Mouse (Mus musculus) lung, embryonic 16.5 days (tissue): ENCODE results near the gene Tmem98. TPM values are rescaled to one million over a fixed set of nuclear protein-coding genes. Genes with fewer than 3 reads are reported as not detected.

Experiments used
- ATAC-seq: fragments of 200-750 bp; cut with Nextera tagmentation; 2 replicates; pipeline ENCODE4 v1.8.0; 2017; ENCODE audit warnings: low read depth, mild to moderate bottlenecking, moderate library complexity
- H3K27ac ChIP-seq: fragments of 300-500 bp; sonication (generic); 2 replicates; pipeline ENCODE4 v1.5.1; 2014; ENCODE audit warnings: mild to moderate bottlenecking, control low read depth, low read length
- H3K27me3 ChIP-seq: fragments of 300-500 bp; sonication (generic); 2 replicates; pipeline ENCODE4 v1.6.1; 2014; ENCODE audit warnings: low read depth, low read length, mixed read lengths; ENCODE audit not compliant: control insufficient read depth, insufficient read depth
- H3K36me3 ChIP-seq: fragments of 300-500 bp; sonication (generic); 2 replicates; pipeline ENCODE4 v1.6.1; 2014; ENCODE audit warnings: low read length; ENCODE audit not compliant: control insufficient read depth, insufficient read depth
- H3K4me1 ChIP-seq: fragments of 300-500 bp; sonication (generic); replicated peaks from 2 replicates; pipeline ENCODE4 v1.6.1; 2014; ENCODE audit warnings: low read length, mixed read lengths; ENCODE audit not compliant: control insufficient read depth, insufficient read depth
- H3K4me2 ChIP-seq: fragments of 300-500 bp; sonication (generic); 2 replicates; pipeline ENCODE4 v1.6.1; 2014; ENCODE audit warnings: low read depth, low read length, control low read depth
- H3K4me3 ChIP-seq: fragments of 300-500 bp; sonication (generic); 2 replicates; pipeline ENCODE4 v1.5.1; 2014; ENCODE audit warnings: mild to moderate bottlenecking, low read length, control low read depth
- H3K9ac ChIP-seq: fragments of 300-500 bp; sonication (generic); 2 replicates; pipeline ENCODE4 v1.6.1; 2014; ENCODE audit warnings: low read length, control low read depth
- H3K9me3 ChIP-seq: fragments of 300-500 bp; sonication (generic); 2 replicates; pipeline ENCODE4 v1.6.1; 2016; ENCODE audit warnings: low read length; ENCODE audit not compliant: control insufficient read depth
- WGBS: fragments of 180-500 bp; shearing (Covaris S2); extraction: QIAGEN DNeasy Blood & Tissue Kit; methylation state at CpG from one replicate; pipeline ENCODE4 v1.1.7; 2014; 5-methylcytosine and 5-hydroxymethylcytosine counted together
- polyA plus RNA-seq: library from polyadenylated mRNA; unstranded; fragments of >200 nt; fragmentation: Nextera tagmentation; extraction: Ambion mirVana; gene quantifications from 2 replicates; pipeline ENCODE4 v1.2.1, GENCODE M21; 2015

Gene Tmem98
- polyA plus RNA-seq, 1 experiment from 2014 or later = 123 TPM

- H3K4me1 ChIP-seq = peaks cover 19% of the 10 kb centered on the region
- H3K36me3 ChIP-seq = peaks cover 7% of the 10 kb centered on the region
- no peaks in the 10 kb centered on the region for H3K9me3 ChIP-seq
- ATAC-seq = no peak
- H3K4me3 ChIP-seq = no peak overlapping the region
- H3K27me3 ChIP-seq = no peaks in the 10 kb centered on the region
- no peak overlapping the region for H3K4me2 ChIP-seq
- H3K27ac ChIP-seq = no peak overlapping the region
- no peak overlapping the region for H3K9ac ChIP-seq
- WGBS = 43% methylated on average over 6 of the region's 6 CpGs
These were observed 1.4 kb upstream of the Tmem98 start for GRCm38 (mm10) chr11:80808551-80809070.

GRCm38 (mm10) chr11:80809666-80809992 lies 346 bp upstream of the Tmem98 start:
- H3K9me3 ChIP-seq = no peaks in the 10 kb centered on the region
- 14% methylated on average over 5 of the region's 6 CpGs for WGBS
- peak; percentile 52 for ATAC-seq
- H3K4me3 ChIP-seq = peak overlapping the region; percentile 61
- H3K4me1 ChIP-seq = peaks cover 19% of the 10 kb centered on the region
- no peaks in the 10 kb centered on the region for H3K27me3 ChIP-seq
- H3K27ac ChIP-seq = peak overlapping the region; percentile 92
- peaks cover 11% of the 10 kb centered on the region for H3K36me3 ChIP-seq
- peak overlapping the region; percentile 88 for H3K9ac ChIP-seq
- peak overlapping the region; percentile 77 for H3K4me2 ChIP-seq

DNA sequence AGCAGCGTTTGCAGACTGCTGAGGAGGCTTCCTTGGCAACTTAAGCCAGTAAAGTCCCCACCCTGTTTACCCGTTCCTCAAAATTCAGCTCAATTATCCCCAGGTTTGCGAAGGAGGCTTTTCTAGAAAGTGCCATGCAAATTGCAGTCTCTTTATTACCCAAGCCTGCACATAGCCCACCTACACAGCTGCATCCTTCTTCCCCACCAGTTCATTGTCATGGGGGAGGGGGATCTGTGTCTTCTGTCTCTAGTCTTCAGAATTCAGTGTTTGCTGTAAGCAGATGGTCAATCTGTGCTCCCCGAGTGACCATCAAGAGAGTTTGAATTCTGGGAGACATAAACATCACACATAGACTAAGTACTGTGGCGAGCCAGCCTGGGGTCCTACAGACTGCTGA lies 1.2 kb downstream of the Tmem98 start:
- H3K36me3 ChIP-seq = peaks cover 19% of the 10 kb centered on the region
- no peak for ATAC-seq
- H3K27ac ChIP-seq = no peak overlapping the region; the same call in 1 of the 2 replicates
- H3K27me3 ChIP-seq = no peaks in the 10 kb centered on the region
- peak overlapping the region; percentile 77 for H3K4me2 ChIP-seq
- 12% methylated on average over 5 of the region's 5 CpGs for WGBS
- peaks cover 19% of the 10 kb centered on the region for H3K4me1 ChIP-seq
- H3K9ac ChIP-seq = peak overlapping the region; percentile 88
- peak overlapping the region; percentile 61 for H3K4me3 ChIP-seq
- no peaks in the 10 kb centered on the region for H3K9me3 ChIP-seq

DNA sequence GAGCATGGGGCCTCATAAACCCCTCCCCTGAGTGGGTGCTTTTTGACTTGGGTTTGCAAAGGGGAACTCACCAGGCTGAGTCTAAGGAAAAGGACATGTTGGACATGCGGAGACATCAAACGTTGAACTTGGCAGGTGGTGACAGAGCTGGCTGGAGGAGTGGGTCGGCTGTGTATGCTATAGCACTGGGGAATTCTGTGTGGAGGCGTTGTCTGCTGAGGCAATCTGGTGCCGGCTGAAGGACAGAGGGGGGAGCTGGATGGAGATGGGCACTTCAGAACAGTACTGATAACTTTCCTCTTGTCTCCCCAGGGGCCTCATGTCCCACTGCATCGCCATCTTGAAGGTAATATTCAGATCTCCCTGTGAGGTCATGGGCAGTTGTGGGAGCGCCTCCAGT lies 5.4 kb downstream of the Tmem98 start:
- no peak overlapping the region for H3K9ac ChIP-seq
- H3K36me3 ChIP-seq = peaks cover 24% of the 10 kb centered on the region
- no peak for ATAC-seq
- H3K4me3 ChIP-seq = no peak overlapping the region
- H3K27ac ChIP-seq = no peak overlapping the region
- H3K4me1 ChIP-seq = peaks cover 20% of the 10 kb centered on the region
- H3K9me3 ChIP-seq = no peaks in the 10 kb centered on the region
- H3K4me2 ChIP-seq = no peak overlapping the region
- 80% methylated on average over 7 of the region's 7 CpGs for WGBS
- H3K27me3 ChIP-seq = no peaks in the 10 kb centered on the region

- Histone ChIP-seq H3K4me1 (peaks cover 12% of the 10 kb centered on the region), H3K9me3 (no peaks in the 10 kb centered on the region), H3K4me3 (no peak overlapping the region), H3K27me3 (no peaks in the 10 kb centered on the region), H3K9ac (no peak overlapping the region), H3K4me2 (0 out of 2 replicates have a peak overlapping the region, but pooled peaks have one; percentile 25), H3K27ac (peak overlapping the region; percentile 65), H3K36me3 (peaks cover 25% of the 10 kb centered on the region)
- peak; percentile 70 for ATAC-seq
- 25% methylated on average over 11 of the region's 11 CpGs for WGBS
These were observed 8.2 kb downstream of the Tmem98 start for GRCm38 (mm10) chr11:80818060-80818697.

DNA sequence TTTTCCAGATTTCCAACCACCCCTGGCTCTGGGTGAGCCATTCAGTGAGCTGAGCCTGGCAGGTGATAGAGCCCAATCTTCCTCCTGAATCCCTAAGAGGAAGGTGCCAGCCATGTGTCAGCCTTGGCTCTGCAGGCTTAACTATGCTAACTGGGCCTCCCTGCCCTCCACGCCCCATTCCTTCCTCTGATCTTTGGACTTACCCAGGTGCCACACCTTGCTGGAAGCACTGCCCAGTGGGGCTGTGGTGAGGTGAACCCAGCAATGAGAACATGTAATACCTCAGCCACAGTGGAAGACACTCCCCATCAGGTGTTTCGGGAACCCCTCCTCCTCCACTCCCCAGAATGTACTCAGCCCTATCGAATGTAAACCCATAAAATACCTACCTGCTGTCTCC lies 10.1 kb downstream of the Tmem98 start:
- peaks cover 12% of the 10 kb centered on the region for H3K4me1 ChIP-seq
- H3K36me3 ChIP-seq = peaks cover 21% of the 10 kb centered on the region
- H3K9ac ChIP-seq = no peak overlapping the region
- H3K9me3 ChIP-seq = no peaks in the 10 kb centered on the region
- H3K4me2 ChIP-seq = no peak overlapping the region
- ATAC-seq = peak; percentile 44
- H3K4me3 ChIP-seq = no peak overlapping the region
- WGBS = 86% methylated on average over 3 of the region's 3 CpGs
- no peak overlapping the region for H3K27ac ChIP-seq
- H3K27me3 ChIP-seq = no peaks in the 10 kb centered on the region

DNA sequence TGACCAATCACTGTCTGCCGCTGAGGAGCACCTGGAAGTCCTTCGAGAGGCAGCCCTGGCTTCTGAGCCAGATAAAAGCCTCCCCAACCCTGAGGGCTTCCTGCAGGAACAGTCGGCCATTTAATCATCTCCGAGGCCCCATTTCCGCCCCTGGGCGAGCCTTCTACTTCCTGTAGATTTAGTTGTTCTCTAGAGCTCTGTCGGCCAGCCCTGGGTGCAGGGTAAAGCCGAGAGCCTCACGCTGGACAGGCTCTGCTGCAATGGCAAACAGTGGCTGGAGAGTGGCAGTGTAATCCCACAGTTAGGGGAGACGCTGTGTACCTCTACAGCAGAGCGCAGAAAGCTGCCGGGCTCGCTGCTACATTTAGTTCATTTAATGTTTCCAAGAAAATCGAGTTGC lies 11.3 kb downstream of the Tmem98 start:
- peak; percentile 45 for ATAC-seq
- Histone ChIP-seq H3K27me3 (no peaks in the 10 kb centered on the region), H3K4me2 (no peak overlapping the region), H3K4me3 (no peak overlapping the region), H3K27ac (peak overlapping the region; percentile 51), H3K4me1 (peaks cover 12% of the 10 kb centered on the region), H3K9me3 (no peaks in the 10 kb centered on the region), H3K36me3 (peaks cover 13% of the 10 kb centered on the region), H3K9ac (no peak overlapping the region)
- WGBS = 56% methylated on average over 14 of the region's 14 CpGs

DNA sequence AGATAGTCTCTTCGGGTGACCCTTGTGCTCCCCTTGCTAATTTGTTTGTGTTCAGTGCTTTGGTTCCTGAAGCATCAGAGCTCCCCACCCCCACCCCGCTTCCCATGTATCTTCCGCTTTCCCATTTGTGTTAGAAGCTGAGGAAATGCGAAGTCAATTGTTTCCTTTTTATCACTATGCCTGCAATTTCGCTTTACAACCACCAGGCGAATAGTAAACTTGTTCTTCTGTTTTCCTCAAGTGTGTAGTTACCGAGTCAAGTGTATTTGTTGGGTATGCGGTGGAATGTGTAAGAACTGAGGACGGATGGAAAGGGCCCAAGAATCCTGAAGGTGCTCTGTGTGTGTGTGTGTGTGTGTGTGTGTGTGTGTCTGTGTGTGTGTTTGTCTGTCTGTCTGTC lies 11.8 kb downstream of the Tmem98 start:
- WGBS = 66% methylated on average over 9 of the region's 9 CpGs
- Histone ChIP-seq H3K4me3 (no peak overlapping the region), H3K9ac (no peak overlapping the region), H3K36me3 (peaks cover 13% of the 10 kb centered on the region), H3K4me2 (no peak overlapping the region), H3K4me1 (peaks cover 12% of the 10 kb centered on the region), H3K27me3 (no peaks in the 10 kb centered on the region), H3K27ac (peak overlapping the region; percentile 51), H3K9me3 (no peaks in the 10 kb centered on the region)
- ATAC-seq = no peak

DNA sequence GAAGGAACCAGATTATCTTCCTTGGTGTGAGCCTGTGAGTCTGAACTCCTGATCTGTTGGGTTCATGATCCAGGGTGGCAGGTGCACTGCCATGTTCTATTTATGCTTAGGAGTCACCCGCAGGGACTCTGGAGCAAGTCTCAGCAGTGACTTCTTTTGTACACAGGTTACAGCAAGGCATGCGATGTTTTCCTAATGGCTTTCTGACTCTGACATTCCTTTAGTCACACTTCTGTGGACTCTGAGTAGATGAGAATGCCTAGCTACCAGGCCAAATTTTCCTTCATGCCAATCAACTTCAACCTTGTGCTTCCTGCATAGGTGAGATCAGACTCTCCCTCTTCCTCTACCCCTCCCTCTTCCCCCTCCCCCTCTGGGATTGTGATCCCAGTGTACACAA lies 25.4 kb downstream of the Tmem98 start:
- Histone ChIP-seq H3K4me1 (no peaks in the 10 kb centered on the region), H3K4me2 (no peak overlapping the region), H3K4me3 (no peak overlapping the region), H3K9ac (no peak overlapping the region), H3K9me3 (no peaks in the 10 kb centered on the region), H3K27ac (no peak overlapping the region), H3K36me3 (no peaks in the 10 kb centered on the region), H3K27me3 (no peaks in the 10 kb centered on the region)
- 72% methylated on average over 2 of the region's 2 CpGs for WGBS
- no peak for ATAC-seq
